Mouse (Mus musculus): Measurements from ENCODE around the gene Tchp.

Gene Tchp

DNA sequence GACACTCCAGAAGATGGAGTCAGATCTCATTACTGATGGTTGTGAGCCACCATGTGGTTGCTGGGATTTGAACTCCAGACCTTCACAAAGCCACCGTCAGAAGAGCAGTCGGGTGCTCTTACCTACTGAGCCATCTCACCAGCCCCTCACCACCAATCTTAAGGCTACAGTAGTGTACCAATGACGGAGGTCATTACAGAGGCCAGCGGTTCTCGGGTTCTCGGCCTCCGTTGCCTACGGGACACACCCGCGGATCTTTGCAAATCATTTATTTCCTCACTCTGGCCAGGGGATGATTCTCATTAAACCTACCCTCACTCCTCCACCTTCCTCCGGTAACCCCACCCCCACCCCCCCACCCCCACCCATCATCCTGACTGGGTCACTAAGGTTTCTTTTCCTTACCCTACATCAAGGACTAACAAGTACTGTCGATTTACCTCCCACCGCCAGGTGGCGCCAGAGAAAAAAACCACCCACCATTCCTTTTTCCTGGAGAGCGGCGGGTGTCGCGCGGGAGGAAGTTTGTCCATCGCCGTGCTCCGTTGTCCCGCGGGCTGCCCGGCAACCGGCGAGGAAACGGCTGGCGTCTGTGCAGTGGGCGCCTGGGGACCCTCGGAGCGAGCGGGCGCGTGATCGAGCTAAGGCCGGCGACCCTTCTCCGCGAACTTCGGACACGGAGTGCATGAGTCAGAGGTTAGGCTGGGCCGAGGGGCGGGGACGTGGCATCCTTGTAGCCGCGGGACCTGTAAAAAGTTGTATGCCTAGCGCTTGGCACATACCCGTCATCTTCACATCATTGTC is at the start of gene Tchp:
Tchp (plus strand) TSS at position 496 of the 804 bp plus-strand sequence.
- peak; percentile 85 for DNase-seq (ENCODE audit: extremely low read depth, insufficient read length, low spot score)

DNA sequence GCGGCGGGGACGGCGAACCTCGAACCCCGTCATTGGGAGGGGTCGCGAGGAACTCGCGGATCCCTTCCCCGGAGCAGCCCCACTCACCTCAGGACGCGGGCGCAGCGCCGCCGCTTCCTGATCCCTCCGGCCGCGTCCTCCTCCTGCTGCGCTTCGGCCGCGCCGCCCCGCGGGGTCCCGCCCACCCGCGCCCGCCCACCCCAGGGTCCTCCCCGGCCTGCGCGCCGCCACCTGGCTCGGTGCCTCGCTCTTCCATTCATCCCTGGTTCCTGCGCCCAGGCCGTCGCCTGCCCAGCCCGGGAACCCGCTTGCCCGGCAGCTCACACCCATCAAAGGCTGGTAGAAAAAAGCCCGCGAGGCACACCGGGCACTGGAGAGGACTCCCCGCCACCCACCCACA is 49.3 kb upstream of the Tchp start, which contains the start of gene Trpv4:
Trpv4 (minus strand) TSS at position 167 of the 400 bp plus-strand sequence.
- peak; percentile 76 for DNase-seq (ENCODE audit: extremely low read depth, insufficient read length, low spot score)

DNA sequence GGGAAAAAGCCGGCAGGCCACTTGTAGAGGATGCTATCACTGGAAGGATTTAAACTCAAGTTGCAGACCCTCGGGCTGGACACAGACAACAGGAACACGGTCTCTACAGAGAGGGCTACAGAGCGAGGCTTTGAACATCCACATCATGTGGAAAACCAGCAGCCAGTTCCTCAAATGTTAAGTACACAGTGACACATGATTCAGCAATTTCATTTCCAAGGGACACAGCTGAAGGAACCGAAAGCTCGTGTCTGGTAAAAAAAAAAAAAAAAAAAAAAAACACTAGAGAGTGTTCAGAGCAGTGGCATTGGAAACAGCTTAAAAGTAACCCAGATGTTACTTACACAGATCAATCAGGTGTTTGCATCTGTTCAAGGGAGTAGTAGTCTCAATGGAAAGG is 46.5 kb upstream of the Tchp start:
- DNase-seq (ENCODE audit: extremely low read depth, insufficient read length, low spot score): no peak

DNA sequence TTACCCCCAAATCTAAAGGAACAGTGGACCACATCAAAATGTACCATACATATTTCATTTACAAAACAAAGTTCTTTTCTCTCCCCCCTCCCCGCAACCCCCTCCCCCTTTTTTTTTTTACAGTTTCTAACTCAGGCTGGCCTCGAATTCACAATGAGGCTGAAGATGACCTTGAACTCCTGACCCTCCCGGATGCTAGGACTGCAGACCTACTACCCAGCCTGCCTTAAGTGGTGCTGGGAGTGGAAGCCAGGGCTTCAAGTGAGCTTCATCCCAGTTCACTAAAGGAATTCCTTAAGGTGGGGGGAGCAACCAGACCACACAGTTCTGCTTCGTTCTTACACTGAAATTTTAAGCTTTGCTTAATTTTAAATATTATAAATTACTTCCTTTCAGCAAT is 43.4 kb upstream of the Tchp start:
- no peak for DNase-seq (ENCODE audit: extremely low read depth, insufficient read length, low spot score)

DNA sequence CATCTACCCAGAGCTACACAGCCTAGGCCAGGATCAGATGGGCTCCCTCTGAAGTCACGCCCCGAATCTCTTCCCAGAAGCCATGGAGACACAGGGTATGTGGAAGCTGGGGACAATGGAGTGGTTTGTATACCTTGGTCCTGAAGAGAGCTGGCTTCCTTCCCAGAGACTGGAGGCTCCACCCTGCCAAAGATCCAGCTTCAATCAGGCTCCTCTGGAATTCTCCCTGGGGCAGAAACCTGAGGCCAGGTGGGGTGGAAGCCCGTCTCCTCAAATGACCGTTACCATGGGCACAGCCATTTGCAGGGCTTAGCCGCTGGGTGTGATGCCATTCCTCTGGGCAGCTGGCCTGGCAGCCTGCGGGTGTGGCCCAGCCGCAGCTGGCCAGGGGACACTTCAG is 42.8 kb upstream of the Tchp start:
- DNase-seq (ENCODE audit: extremely low read depth, insufficient read length, low spot score): peak; percentile 73

DNA sequence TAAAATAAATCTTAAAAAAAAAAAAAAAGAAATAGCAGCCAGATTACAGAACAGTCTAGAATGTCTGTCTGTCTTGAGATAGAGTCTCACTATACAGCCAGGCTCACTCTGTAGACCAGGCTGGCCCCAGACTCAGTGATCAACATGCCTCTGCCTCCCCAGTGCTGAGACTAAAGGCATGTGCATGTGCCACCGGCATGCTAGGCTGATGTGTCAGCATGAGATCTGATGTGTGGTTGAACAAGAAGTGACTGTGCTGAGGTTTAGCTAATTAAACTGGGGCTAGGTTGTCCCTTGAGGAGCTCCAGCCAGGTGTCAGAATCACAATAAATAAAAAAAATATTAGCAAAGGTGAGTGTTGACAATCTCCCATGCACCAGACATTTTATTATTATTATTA is 40.9 kb upstream of the Tchp start:
- no peak for DNase-seq (ENCODE audit: extremely low read depth, insufficient read length, low spot score)

DNA sequence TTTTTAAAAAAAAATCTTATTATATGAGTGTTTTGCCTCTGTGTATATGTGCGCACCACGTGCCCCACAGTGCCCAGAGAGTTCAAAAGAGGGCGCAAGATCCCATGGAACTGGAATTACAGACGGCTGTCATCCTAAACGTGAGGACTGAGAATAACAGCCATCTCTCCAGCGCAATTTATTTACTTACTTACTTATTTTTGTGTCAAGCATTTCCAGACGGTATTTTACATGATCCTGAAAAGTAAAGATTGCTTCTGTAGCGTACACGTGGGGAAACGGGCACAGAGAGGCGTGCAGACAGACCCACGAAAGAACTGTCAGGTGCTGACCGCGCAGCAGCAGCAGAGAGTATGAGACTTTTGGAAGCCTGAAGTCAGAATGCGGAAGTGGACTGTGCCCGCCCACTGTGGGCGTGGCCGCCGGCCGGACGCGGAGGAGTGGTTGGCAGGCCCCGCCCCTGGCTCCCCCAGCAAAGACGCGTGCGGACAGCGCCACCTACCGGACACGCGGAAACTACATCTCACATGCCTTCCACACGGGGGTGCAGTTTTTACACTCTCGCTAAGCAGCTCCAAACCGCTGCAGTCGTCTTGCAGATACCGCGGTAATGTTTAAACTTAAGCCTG is 40.2 kb upstream of the Tchp start:
- peak; percentile 98 for DNase-seq (ENCODE audit: extremely low read depth, insufficient read length, low spot score)

DNA sequence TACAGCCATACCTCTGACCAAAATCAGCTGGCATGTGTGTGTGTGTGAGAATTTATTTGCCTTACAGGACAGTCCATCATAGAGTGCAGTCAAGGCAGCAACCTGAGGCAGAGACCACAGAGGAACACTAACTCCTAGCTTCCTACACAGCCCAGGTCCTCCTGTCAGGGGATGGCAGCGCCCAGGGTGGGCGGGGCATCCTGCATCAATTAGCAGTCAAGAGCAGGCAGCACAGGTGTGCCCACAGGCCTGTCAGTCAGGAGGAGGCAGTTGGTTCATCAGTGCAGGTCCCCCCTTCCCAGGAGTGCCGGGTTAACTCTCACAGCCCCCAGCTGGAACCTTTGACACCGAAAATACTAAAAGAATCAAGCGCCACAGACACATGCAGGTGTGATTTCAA is 38.5 kb upstream of the Tchp start:
- no peak for DNase-seq (ENCODE audit: extremely low read depth, insufficient read length, low spot score)

DNA sequence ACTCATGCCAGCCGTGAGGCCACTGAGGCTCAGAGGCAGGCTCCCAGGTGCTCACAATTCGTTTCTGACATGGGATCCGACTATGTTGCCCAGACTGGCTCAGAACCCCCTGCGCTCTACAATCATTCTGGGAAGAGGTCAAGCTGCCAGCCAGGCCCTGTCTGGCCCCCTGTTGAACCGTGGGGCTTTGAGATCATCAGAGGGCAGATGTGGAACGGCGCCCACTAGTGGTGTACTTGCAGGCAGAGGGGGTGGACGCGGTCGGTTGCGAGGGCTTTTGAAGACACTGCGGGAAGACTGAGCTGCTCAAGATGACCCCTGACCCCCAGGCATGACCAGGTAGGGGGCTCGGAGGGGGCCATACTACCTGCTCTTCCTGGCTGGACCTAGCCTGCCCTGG is 34.4 kb upstream of the Tchp start:
- DNase-seq (ENCODE audit: extremely low read depth, insufficient read length, low spot score): no peak

DNA sequence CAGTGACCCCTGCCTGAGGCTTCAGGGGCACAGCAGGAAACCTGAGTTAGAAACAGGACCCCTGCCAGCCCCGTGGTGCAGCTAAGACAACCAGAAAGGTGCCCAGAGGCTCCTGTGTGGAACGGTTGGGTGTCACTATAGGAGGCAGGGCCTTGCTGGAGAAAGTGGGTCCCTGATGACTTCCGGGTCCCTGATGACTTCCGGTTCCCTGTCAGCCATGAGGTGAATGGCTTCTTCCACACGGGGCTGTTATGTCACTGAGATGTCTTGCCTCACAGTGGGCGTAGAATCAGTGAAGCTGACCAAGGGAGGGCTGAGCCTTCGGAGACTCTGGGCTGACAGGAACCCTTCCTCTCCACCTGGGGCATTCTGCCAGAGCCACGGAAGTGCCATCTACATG is 33.0 kb upstream of the Tchp start:
- no peak for DNase-seq (ENCODE audit: extremely low read depth, insufficient read length, low spot score)

DNA sequence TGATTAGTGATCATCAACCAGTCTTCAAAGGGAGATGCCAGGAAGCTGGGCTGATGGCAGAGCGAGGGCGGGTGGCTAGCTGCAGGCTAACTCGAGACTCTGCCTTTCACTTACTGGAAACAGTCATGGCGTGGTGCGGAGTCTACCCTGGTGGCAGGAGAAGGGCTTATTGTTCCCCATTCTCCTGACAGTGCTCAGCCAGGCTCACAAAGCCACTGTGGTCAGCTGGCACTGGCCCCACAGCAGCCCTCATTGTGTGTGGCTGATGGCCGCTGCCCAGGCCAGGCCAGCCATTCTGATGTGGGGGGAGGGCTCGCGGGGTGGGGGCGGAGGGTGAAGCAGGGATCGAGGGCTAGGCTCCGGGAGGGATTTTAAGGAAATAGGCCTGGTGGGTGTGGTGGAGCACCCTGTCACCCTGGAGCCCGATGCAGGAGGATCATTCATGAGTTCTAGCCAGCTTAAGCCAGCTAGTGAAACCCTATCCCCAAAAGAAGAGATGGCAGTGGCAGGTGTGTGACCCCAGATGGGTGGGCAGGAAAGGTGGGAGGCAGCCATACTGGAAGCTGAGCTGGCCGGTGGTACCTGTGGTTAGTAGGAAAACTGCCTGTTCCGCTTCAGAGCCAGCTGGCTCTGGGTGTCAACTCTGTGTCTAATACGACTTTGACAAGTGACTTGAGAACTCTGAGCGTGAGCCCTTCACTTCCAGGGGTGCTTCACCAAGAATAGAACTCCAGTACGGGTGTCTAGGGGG is 27.5 kb upstream of the Tchp start:
- no peak for DNase-seq (ENCODE audit: extremely low read depth, insufficient read length, low spot score)

DNA sequence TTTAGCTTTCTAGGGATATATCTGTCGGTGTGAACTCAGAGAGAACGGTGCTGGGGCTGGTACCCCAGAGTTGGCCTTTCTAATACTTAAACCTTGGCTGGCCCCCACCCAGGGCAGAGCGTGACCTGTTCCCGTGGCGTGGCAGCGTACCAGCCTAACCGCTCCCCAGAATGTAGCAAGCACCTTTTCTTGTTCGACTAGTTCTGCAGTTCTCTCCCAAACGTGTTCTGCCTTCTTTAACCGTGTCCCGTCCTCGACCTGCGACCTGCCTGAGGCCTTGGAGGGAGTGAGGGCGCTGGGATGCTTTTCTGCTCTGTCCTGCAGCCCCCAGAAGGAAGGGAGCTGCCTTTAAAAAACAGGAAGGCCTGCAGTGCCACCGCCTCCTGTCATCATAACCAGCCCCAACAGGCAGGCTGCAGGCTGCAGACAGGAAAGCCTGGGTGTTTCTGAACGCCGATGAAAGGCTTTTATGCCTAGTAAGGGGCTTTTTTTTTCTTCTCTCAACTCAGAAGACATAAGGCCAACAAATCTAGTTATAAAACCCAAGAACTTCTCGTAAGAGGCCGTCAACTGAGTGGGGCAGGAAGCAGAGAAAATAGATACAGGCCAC is 26.8 kb upstream of the Tchp start:
- no peak for DNase-seq (ENCODE audit: extremely low read depth, insufficient read length, low spot score)

DNA sequence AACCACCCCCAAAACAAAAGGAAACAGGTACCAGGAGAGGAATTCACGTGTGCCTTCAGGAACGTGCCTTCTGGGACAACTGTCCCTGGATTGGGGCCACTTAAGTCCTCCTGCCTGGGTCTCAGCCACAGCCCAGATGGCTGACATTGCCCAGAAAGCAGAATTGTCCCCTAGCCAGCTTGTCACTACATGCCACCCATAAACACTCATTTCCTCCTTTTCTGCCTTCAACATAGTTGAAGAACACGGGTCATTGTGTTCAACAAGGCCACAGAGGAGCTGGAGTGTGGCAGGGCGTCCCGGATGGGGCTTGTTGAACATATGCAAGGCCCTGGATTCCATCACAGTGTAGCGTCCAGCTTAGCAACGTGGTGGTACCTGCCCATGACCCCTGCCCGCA is 25.8 kb upstream of the Tchp start:
- no peak for DNase-seq (ENCODE audit: extremely low read depth, insufficient read length, low spot score)

DNA sequence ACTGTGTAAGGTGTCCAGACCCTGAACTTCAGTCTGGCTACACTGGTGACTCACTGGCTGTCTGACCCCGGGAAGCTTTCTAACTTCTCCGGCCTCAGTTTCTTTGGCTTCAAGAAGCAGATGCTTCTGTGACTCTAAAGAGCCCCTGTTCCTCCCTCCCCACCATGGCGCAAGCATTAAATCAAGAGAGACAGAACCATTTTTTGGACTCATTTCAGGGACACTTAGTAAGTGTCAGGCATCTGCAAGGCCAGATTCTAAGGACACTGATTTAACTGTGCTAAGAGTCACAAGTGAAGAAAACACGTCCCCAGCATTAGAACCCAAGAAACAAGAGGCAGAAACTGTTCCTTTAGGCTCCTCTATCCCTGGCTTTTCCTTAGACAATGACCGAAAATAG is 21.6 kb upstream of the Tchp start:
- no peak for DNase-seq (ENCODE audit: extremely low read depth, insufficient read length, low spot score)

DNA sequence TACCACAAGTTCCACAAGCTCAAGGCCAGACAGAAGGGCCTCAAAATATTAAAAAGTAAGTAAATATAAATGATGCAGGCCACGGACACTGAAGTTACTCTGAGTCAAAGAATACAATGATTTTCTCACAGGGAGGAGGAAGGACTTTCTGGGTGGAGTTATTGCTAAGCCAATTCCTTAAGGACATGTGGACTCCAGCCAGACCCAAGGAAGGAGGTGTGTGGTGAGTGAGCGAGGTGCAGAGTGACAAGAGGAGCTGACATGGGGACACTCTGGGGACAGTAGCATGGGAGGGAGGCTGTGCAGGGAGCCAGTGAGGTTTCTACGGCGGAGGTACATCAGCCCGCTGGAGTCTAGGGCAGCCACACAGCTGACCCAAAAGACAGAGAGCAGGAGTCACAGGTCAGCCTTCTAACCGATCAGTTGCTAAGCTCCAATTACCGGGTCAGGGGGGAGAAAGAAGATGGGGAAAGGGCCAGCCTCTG is 20.8 kb upstream of the Tchp start:
- no peak for DNase-seq (ENCODE audit: extremely low read depth, insufficient read length, low spot score)

DNA sequence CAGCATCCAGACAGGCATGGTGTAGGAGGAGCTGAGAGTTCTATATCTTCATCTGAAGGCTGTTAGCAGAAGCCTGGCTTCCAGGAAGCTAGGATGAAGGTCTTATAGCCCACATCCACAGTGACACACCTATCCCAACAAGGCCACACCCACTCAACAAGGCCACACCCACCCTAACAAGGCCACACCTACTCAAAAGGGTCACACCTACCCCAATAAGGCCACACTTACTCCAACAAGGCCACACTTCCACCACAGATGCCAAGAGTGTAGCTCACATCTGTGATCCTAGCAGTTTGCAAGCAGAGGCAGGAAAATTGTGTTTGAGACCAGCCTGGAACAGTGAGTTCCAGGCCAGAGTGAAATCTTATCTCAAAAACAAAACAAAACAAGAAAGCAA is 19.7 kb upstream of the Tchp start:
- DNase-seq (ENCODE audit: extremely low read depth, insufficient read length, low spot score): no peak

DNA sequence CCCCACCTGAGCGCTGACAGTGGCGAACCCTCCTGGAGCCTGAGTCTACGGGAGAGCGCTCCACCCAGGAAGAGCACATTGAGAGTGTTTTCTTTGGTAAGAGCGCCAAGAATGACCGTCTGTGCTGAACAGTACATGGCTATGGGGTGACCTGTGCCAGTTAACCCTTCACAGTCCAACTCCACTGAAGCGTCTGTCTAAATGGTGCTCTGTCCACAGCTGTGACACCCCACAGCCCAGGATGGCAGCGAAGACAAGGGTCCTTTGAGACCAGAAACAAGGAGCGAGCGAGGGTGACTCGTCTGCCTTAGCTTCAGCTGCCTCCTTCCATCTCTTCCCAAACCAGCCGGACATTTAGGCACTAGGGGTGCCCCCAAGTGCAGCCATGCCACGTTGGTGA is 18.9 kb upstream of the Tchp start:
- no peak for DNase-seq (ENCODE audit: extremely low read depth, insufficient read length, low spot score)

DNA sequence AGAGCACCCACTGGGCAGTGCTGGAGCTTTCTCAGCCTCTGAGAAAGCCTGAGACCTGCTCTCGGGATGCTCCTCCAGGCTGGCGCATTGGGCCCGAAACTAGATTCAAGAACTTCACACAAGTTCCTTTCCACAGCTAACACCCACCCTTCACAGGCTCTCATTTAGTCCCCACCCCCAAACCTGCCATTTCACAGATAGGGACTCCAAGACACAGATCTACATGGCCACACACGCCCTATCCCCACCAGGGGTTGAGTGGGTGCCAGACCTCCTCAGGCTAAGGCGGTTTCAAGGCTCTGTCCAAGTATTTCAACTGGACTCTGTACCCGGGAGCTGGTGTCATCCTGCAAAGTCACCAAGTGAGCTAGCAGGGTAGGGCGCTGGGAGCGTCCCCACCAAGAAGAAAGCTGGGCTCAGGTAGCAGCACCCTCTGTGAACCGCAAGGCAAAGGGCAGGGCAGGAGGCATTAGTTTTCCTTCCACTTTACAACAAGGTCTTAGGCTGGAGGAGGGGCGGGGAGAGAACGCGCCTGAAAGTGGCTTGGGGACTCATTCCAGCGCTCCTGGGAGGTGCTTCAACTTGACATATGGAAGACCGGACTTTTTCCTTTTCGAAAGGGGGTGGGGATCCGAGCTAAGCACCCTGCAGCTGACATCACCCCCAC is 17.7 kb upstream of the Tchp start:
- DNase-seq (ENCODE audit: extremely low read depth, insufficient read length, low spot score): peak; percentile 58

DNA sequence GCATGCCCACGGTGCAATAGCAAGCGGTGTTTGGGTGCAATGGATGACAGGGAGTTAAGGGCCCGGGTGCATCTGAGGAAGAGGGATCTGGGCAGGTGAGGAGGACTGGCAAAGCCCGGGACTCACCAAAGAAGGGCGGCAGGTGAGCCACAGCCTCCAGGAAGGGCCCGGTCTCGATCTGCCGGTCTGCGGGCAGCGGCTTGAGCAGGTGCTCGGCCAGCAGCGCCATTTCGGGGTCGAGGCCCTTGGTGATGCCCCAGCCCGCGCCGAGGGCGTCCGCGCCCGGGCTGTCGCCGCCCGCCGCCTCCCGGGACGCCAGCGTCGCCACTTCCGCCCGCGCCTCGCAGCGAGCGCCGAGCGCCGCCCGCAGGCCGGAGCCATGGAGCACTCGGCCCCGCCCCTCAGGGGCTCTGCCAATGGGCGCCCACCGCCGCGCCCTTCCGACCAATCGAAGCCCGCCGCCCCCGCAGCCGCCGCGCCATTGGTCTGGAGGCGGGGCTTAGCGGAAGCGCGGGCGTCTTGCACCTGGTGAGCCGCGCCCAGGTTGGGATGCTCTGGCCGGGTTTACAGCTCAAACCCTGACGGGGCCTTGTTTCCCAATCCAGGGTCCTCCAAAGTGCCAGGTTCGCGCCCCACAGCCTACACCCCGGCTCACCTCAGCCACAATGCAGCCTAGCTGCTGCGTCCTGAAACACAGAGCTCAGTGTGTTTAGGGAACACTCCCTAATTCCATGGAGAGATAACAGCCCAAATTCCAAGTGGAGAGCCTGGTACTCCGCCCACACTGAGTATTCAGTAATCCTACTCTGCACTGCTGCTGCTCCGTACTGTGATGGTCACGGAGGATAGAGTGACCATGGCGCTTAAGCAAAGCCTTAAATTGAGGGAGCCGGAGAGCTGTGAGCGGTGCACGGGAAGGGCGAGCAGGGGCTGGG is 16.7 kb upstream of the Tchp start, which contains the start of gene Gltp:
Gltp (minus strand) TSS at position 352 of the 935 bp plus-strand sequence.
- peak; percentile 93 for DNase-seq (ENCODE audit: extremely low read depth, insufficient read length, low spot score)

Measured in 3134 (cell line).